Mouse (Mus musculus) kidney, embryonic 16.5 days (tissue): Measurements from ENCODE around the gene Rab2b. TPM values are rescaled to one million over a fixed set of nuclear protein-coding genes. Genes with fewer than 3 reads are reported as not detected.
A peak's percentile ranks its signal among the peaks of the same experiment; 100 is the strongest.

Experiments used
- ATAC-seq: fragments of 200-750 bp; cut with Nextera tagmentation; 2 replicates; pipeline ENCODE4 v1.8.0; 2017; ENCODE audit warnings: moderate TSS enrichment; ENCODE audit not compliant: low FRiP score, low TSS enrichment
- H3K27ac ChIP-seq: fragments of 300-500 bp; sonication (generic); 2 replicates; pipeline ENCODE4 v1.5.1; 2014; ENCODE audit warnings: low read length
- H3K27me3 ChIP-seq: fragments of 300-500 bp; sonication (generic); 2 replicates; pipeline ENCODE4 v1.6.1; 2014; ENCODE audit warnings: low read length, control low read depth, mixed read lengths; ENCODE audit not compliant: insufficient read depth
- H3K36me3 ChIP-seq: fragments of 300-500 bp; sonication (generic); 2 replicates; pipeline ENCODE4 v1.6.1; 2014; ENCODE audit warnings: low read length, control low read depth, mixed read lengths; ENCODE audit not compliant: insufficient read depth
- H3K4me1 ChIP-seq: fragments of 300-500 bp; sonication (generic); 2 replicates; pipeline ENCODE4 v1.6.1; 2014; ENCODE audit warnings: low read length, control low read depth, mixed read lengths; ENCODE audit not compliant: insufficient read depth
- H3K4me2 ChIP-seq: fragments of 300-500 bp; sonication (generic); replicated peaks from 2 replicates; pipeline ENCODE4 v1.6.1; 2014; ENCODE audit warnings: low read depth, low read length
- H3K4me3 ChIP-seq: fragments of 300-500 bp; sonication (generic); 2 replicates; pipeline ENCODE4 v1.5.1; 2014; ENCODE audit warnings: mild to moderate bottlenecking, low read length
- H3K9ac ChIP-seq: fragments of 300-500 bp; sonication (generic); replicated peaks from 2 replicates; pipeline ENCODE4 v1.6.1; 2014; ENCODE audit warnings: low read length
- H3K9me3 ChIP-seq: fragments of 300-500 bp; sonication (generic); 2 replicates; pipeline ENCODE4 v1.6.1; 2016; ENCODE audit warnings: low read length, control low read depth
- WGBS: fragments of 180-500 bp; shearing (Covaris S2); extraction: QIAGEN DNeasy Blood & Tissue Kit; methylation state at CpG from one replicate; pipeline ENCODE4 v1.1.7; 2014; 5-methylcytosine and 5-hydroxymethylcytosine counted together
- polyA plus RNA-seq: library from polyadenylated mRNA; unstranded; fragments of >200 nt; fragmentation: Nextera tagmentation; extraction: Ambion mirVana; gene quantifications from 2 replicates; pipeline ENCODE4 v1.2.1, GENCODE M21; 2015

Gene Rab2b
- 23.3 and 24.4 TPM in 2 replicates for polyA plus RNA-seq

GRCm38 (mm10) chr14:52278932-52279746 is at the start of gene Rab2b, which contains the start of gene Tox4:
Rab2b (minus strand) TSS chr14:52279545.
Tox4 (plus strand) TSS chr14:52279146.
- Histone ChIP-seq H3K4me2 (peak within 1 kb of the TSS; percentile 65), H3K9ac (peak within 1 kb of the TSS; percentile 90), H3K9me3 (no peaks in the 10 kb centered on the region), H3K36me3 (0 out of 2 replicates have a peak, but pooled peaks cover 5% of the 10 kb centered on the region), H3K4me1 (peaks cover 13% of the 10 kb centered on the region), H3K27ac (peak within 1 kb of the TSS; percentile 90), H3K4me3 (peak within 1 kb of the TSS; percentile 95), H3K27me3 (no peaks in the 10 kb centered on the region)
- WGBS: under 1% methylated on average over 65 of the region's 66 CpGs
- peak; percentile 100 for ATAC-seq

GRCm38 (mm10) chr14:52327910-52328812 is 48.8 kb upstream of the Rab2b start, which contains the start of gene Sall2:
Sall2 (minus strand) TSS chr14:52328762.
- Histone ChIP-seq H3K4me1 (peaks cover 9% of the 10 kb centered on the region; the same call in 1 of the 2 replicates), H3K36me3 (no peaks in the 10 kb centered on the region), H3K9me3 (no peaks in the 10 kb centered on the region), H3K4me2 (peak within 1 kb of the TSS; percentile 70), H3K27me3 (peaks cover 20% of the 10 kb centered on the region), H3K4me3 (peak within 1 kb of the TSS; percentile 43), H3K27ac (no peak within 1 kb of the TSS), H3K9ac (peak within 1 kb of the TSS; percentile 61)
- 0 out of 2 replicates have a peak, but pooled peaks have one; percentile 46 for ATAC-seq
- WGBS: 1% methylated on average over 26 of the region's 26 CpGs

DNA sequence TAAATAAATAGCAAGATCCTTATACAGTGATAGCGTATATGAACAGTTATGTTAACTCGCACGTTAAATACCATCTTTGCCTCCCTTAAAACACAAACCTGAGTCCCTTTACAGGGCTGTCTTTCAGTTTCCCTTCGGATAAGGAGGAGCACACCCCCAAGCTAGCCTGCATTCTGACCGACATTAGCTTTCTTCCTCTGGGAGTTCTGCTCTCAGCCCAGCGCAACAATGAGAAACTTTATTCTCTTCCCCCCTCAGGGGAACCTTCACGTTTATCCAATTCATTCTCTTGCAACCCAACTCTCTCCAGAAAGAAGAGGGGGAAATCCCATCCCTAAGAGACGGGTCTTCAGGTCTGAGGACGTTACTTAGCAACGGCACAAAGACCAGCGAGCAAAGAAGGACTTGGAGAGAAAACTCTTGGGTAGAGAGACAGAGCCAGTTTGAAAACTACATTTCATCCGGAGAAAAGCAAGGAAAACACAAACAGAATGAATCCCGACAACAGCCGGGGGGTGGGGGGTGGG is 48.1 kb upstream of the Rab2b start:
- Histone ChIP-seq H3K36me3 (no peaks in the 10 kb centered on the region), H3K4me1 (peaks cover 9% of the 10 kb centered on the region; the same call in 1 of the 2 replicates), H3K4me3 (peak overlapping the region; percentile 43), H3K9ac (peak overlapping the region; percentile 61), H3K27me3 (peaks cover 20% of the 10 kb centered on the region), H3K27ac (no peak overlapping the region), H3K4me2 (peak overlapping the region; percentile 70), H3K9me3 (no peaks in the 10 kb centered on the region)
- 4% methylated on average over 14 of the region's 14 CpGs for WGBS
- ATAC-seq: no peak

- Histone ChIP-seq H3K27me3 (peaks cover 20% of the 10 kb centered on the region), H3K4me3 (no peak overlapping the region), H3K9ac (no peak overlapping the region), H3K4me2 (no peak overlapping the region), H3K9me3 (no peaks in the 10 kb centered on the region), H3K36me3 (no peaks in the 10 kb centered on the region), H3K27ac (no peak overlapping the region), H3K4me1 (peaks cover 9% of the 10 kb centered on the region; the same call in 1 of the 2 replicates)
- no peak for ATAC-seq
- WGBS: 20% methylated on average over 4 of the region's 4 CpGs
Observed at GRCm38 (mm10) chr14:52325890-52326289, 46.5 kb upstream of the Rab2b start.

DNA sequence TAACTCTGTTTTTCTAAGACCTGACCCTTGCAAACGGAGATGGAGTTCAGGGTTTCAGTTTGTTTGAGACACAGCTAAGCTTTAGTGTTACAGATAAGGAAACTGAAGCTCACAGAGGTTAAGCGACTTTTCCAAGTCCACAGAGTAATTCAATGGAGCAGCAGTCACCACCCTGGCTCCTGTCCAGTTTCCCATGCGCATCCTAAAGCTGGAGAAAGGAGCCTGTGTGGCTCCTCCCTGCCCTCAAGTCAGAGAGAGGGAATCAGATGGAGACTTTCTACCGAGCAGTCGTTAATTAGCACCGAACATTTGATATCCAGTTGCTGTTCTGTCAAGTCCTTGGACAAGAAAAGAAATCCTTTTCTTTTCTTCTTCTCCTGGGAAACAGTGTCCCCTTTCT is 40.0 kb upstream of the Rab2b start:
- Histone ChIP-seq H3K9me3 (no peaks in the 10 kb centered on the region), H3K36me3 (peaks cover 6% of the 10 kb centered on the region), H3K4me1 (peaks cover 17% of the 10 kb centered on the region), H3K9ac (no peak overlapping the region), H3K27ac (no peak overlapping the region), H3K27me3 (no peaks in the 10 kb centered on the region), H3K4me2 (no peak overlapping the region), H3K4me3 (no peak overlapping the region)
- ATAC-seq: no peak
- 21% methylated on average over 6 of the region's 6 CpGs for WGBS

DNA sequence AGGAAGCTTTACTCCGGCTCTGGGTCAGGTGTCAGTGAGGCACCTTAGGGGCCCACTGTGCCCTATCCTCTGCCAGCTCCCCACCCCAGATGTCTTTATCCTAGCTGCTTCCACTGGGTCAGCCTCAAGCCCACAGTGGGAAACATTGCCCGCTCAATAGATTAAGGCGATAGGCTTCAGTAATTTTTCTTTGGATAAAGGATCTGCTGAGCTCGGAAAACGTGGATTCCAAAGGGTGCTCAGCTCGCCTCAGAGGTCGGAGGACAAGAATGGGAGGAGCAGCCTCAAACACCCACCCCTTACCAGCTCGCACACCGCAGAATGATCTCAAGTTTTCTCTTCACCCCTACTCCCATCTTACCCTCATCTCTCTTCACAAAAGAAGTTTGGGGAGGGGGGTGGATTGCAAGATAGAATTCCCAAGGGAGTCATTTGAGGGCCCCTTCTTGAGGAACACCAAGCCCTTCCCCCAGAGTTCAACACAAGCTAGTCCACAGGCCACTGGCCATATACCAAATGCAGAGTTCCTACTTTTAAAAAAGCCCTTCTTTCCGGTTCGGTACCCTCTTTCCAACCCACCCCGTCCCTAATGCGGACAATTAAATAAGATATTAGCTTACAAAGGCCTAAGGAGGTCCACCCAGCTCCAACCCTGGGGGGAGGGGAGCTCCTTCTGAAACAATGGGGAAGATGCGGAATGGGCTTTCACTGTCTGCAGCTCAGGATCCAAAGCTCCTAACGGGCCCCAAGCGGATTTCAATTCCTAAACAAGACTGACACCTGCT is 37.3 kb upstream of the Rab2b start:
- peaks cover 33% of the 10 kb centered on the region for H3K36me3 ChIP-seq
- 7% methylated on average over 16 of the region's 16 CpGs for WGBS
- H3K9ac ChIP-seq: peak overlapping the region; percentile 94

DNA sequence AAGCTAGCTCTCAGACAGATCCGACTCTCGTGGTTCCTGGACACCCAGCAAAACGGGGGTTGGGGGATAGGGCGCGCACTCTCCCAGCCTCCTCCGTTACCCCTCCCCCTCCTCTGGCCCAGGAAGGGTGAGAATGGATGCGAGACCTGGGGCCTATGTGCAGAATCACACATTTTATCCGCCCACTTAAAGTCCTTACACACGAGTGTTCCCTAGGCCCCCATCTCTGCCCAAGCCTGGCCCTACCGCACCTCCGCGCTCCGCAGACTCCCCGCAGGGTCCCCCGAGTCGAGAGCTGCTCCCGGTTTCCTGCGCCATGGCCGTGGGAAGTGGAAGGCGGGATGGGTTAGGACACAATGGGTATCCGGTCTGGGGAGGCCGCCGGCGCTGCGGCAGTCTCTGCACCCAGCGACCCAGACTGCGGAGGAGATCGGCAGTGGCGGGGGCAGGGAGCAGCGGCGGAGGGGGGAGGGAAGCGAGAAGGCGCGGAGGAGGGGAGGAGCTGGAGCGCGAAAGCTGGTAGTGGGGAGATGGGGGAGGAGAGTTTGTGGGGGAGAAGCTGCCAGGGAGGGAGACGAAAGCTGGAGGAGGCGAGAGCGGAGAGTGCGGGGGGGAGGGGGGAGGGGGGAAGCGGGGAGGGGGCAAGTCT is 36.6 kb upstream of the Rab2b start:
- peak overlapping the region; percentile 88 for H3K4me3 ChIP-seq
- peak overlapping the region; percentile 94 for H3K9ac ChIP-seq
- peak overlapping the region; percentile 97 for H3K27ac ChIP-seq
- WGBS: 0% methylated on average over 27 of the region's 41 CpGs
- H3K4me2 ChIP-seq: peak overlapping the region; percentile 72
- peaks cover 39% of the 10 kb centered on the region for H3K4me1 ChIP-seq
- peak; percentile 87 for ATAC-seq
- H3K9me3 ChIP-seq: peaks cover under 1% of the 10 kb centered on the region; the same call in 1 of the 2 replicates
- no peaks in the 10 kb centered on the region for H3K27me3 ChIP-seq
- peaks cover 40% of the 10 kb centered on the region for H3K36me3 ChIP-seq

More for the DNA sequence above, 37.3 kb upstream of the Rab2b start:
- no peaks in the 10 kb centered on the region for H3K9me3 ChIP-seq
- peak; percentile 86 for ATAC-seq
- peaks cover 37% of the 10 kb centered on the region for H3K4me1 ChIP-seq
- H3K4me2 ChIP-seq: peak overlapping the region; percentile 72
- no peaks in the 10 kb centered on the region for H3K27me3 ChIP-seq
- peak overlapping the region; percentile 97 for H3K27ac ChIP-seq
- peak overlapping the region; percentile 88 for H3K4me3 ChIP-seq

DNA sequence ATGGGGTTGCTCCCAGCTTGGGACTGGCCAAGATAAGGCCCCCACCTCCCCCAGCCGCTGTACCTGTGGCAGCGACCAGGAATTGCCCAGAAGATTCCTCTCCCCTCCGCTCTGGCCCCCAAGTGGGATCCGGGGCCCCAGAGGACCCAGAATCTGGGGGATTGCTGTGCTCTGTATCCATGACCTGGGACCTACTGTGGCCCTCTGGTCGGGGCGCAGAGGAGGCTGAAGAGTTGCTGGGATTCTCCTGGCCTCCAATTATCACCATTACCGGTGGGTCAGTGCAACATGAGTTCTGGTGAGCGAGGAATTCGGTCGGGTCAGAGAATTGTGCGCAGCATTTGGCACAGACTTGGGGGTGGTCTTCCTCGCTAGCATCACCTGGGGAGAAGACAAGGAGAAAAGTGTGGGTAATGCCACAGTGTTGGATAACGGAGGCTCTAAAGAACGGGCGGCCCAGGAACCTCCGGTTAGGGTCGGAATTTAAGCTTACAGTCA is 36.0 kb upstream of the Rab2b start:
- Histone ChIP-seq H3K4me1 (peaks cover 39% of the 10 kb centered on the region), H3K36me3 (peaks cover 46% of the 10 kb centered on the region), H3K9ac (peak overlapping the region; percentile 94), H3K9me3 (peaks cover 6% of the 10 kb centered on the region; the same call in 1 of the 2 replicates), H3K4me2 (peak overlapping the region; percentile 72), H3K4me3 (peak overlapping the region; percentile 88), H3K27ac (peak overlapping the region; percentile 97), H3K27me3 (no peaks in the 10 kb centered on the region)
- 2% methylated on average over 17 of the region's 17 CpGs for WGBS
- no peak; the same call in 1 of the 2 replicates for ATAC-seq
